12 mouse cellular contexts compared by ENCODE assay signal in the genomic region with DNA sequence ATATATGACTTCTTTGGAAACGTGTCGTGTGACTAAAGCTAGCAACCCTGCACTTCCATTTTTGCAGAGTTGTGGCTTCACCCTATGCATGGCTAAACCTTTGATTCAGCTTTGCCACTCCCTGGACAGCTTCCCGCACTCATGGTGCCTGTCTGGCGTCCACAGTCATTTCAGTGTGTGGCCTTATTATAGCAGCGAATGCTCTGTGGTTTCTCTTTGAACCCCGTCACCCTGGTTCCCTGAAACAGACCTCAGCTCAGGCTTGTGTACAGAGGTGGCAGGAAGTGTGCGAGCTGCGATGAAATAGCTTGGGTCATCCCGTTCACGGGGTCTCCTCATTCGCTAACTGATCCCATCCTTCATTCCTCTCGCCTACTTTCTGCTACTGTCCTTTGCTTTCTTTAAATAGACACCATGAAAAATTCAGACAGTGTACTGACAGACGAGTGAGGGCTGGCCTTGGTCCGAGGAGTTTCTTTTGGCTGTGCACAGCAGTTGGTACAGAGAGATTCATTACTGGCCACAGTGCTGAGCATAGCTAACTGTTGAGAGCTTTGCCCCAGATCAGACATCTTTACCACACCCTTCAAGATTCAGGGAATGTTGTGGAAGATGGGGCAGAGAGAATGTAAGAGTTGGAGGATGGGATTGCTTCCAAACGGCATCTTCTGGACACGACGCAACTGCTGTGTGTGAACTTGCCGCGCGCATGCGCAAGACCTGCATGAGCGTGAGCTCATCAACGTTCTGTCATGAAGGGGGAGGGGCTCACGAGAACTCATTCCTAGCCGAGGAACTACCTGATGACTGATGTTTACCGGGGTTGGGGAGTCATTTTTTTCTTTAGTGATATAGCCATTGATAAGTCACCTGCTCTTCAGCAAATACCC.
DNase-seq lines count a peak whose midpoint lies in the region; ATAC-seq and TF ChIP-seq lines count a peak whose summit lies in the region.
"Had no signal": no experiment of that assay in that cellular context is flagged by ENCODE, and none has a peak within 500 bp of the region (broad histone marks: within the 10 kb centered on the region; RNA-seq: fewer than 3 reads in every experiment).

No protein-coding gene starts in this region.

- DNase-seq in hindbrain, postnatal 0 days (ENCODE audit: low spot score) = no peak
- DNase-seq in hindbrain, embryonic 10.5 days (ENCODE audit: low spot score) = no peak
- no peak for DNase-seq in CH12.LX (ENCODE audit: extremely low read depth)
- DNase-seq in splenic B cell, adult 2 months (ENCODE audit: low read depth, low spot score) = peak; percentile 42
- no peak for DNase-seq in layer of hippocampus, postnatal 36 days
- DNase-seq in cerebellum, adult 9-11 months = no peak
- DNase-seq: gastrocnemius, postnatal 14 days; right cerebral cortex, adult 18-20 months had no signal

- no peak for TF ChIP-seq EP300 in CH12.LX (IDR thresholded peaks at IDR 0.05; ENCODE audit: low read length)

- WGBS in hindbrain, postnatal 0 days = 72% methylated on average over 26 of the region's 26 CpGs
- WGBS in hindbrain, embryonic 10.5 days = 85% methylated on average over 26 of the region's 26 CpGs
- WGBS in forebrain, embryonic 13.5 days = 90% methylated on average over 26 of the region's 26 CpGs

- no peak overlapping the region for H3K27ac ChIP-seq in hindbrain, postnatal 0 days
- no peak overlapping the region for H3K27ac ChIP-seq in hindbrain, embryonic 10.5 days
- H3K27ac ChIP-seq in CH12.LX (ENCODE audit: insufficient read depth, low read depth) = no peak overlapping the region
- no peak overlapping the region for H3K27ac ChIP-seq in forebrain, embryonic 13.5 days
- H3K27ac ChIP-seq: limb, embryonic 15.5 days had no signal

- no peak overlapping the region for H3K9ac ChIP-seq in hindbrain, postnatal 0 days (replicated peaks; ENCODE audit: low read length)
- no peak overlapping the region for H3K9ac ChIP-seq in CH12.LX (ENCODE audit: insufficient read depth, low read depth)
- H3K9ac ChIP-seq in forebrain, embryonic 13.5 days = no peak overlapping the region
- H3K9ac ChIP-seq: limb, embryonic 15.5 days had no signal

- H3K27me3 ChIP-seq in hindbrain, postnatal 0 days (ENCODE audit: insufficient read depth, low read length) = no peaks in the 10 kb centered on the region
- no peaks in the 10 kb centered on the region for H3K27me3 ChIP-seq in hindbrain, embryonic 10.5 days (ENCODE audit: insufficient read depth, poor library complexity, severe bottlenecking)
- H3K27me3 ChIP-seq in CH12.LX (replicated peaks) = no peaks in the 10 kb centered on the region
- H3K27me3 ChIP-seq in splenic B cell, adult 2 months (ENCODE audit: control insufficient read depth, insufficient read depth, low read length, poor library complexity, severe bottlenecking) = no peaks in the 10 kb centered on the region
- no peaks in the 10 kb centered on the region for H3K27me3 ChIP-seq in forebrain, embryonic 13.5 days
- H3K27me3 ChIP-seq: limb, embryonic 15.5 days had no signal

- no peaks in the 10 kb centered on the region for H3K36me3 ChIP-seq in hindbrain, postnatal 0 days (ENCODE audit: insufficient read depth, low read length)
- no peaks in the 10 kb centered on the region for H3K36me3 ChIP-seq in hindbrain, embryonic 10.5 days
- H3K36me3 ChIP-seq in CH12.LX (replicated peaks in 1 of 2; ENCODE audit: control insufficient read depth in 1 of 2, insufficient read depth in 1 of 2, low read length in 1 of 2) = no peaks in the 10 kb centered on the region
- no peaks in the 10 kb centered on the region for H3K36me3 ChIP-seq in splenic B cell, adult 2 months (ENCODE audit: control insufficient read depth, insufficient read depth, low read length, poor library complexity, severe bottlenecking)
- no peaks in the 10 kb centered on the region for H3K36me3 ChIP-seq in forebrain, embryonic 13.5 days (ENCODE audit: poor library complexity, severe bottlenecking)
- H3K36me3 ChIP-seq: limb, embryonic 15.5 days had no signal

- H3K4me3 ChIP-seq in hindbrain, postnatal 0 days (ENCODE audit: low read length) = no peak overlapping the region
- no peak overlapping the region for H3K4me3 ChIP-seq in hindbrain, embryonic 10.5 days
- no peak overlapping the region for H3K4me3 ChIP-seq in CH12.LX (replicated peaks in 1 of 3; ENCODE audit: low read depth in 2 of 3, low read length in 2 of 3, poor library complexity in 1 of 3)
- no peak overlapping the region for H3K4me3 ChIP-seq in forebrain, embryonic 13.5 days
- H3K4me3 ChIP-seq: limb, embryonic 15.5 days had no signal

- dilution Hi-C loops in CH12.LX (cut with MboI; ENCODE audit: extremely low pct_ligation_motif_present, extremely low pct_unique_long_range_greater_than_20kb, low sequenced_read_pairs) = no loop called here

- no peak for TF ChIP-seq POLR2A in CH12.LX (IDR thresholded peaks at IDR 0.05; ENCODE audit: low read depth, low read length)

- no peak overlapping the region for H3K4me2 ChIP-seq in hindbrain, postnatal 0 days (ENCODE audit: low read depth, low read length)
- peak overlapping the region; percentile 31; the same call in 1 of the 2 replicates for H3K4me2 ChIP-seq in CH12.LX (ENCODE audit: insufficient read depth, low read depth, poor library complexity, severe bottlenecking)
- no peak overlapping the region for H3K4me2 ChIP-seq in forebrain, embryonic 13.5 days
- H3K4me2 ChIP-seq: limb, embryonic 15.5 days had no signal

- in situ Hi-C loops in CH12.LX (cut with MboI; ENCODE audit: low pct_ligation_motif_present, low pct_unique_long_range_greater_than_20kb, low sequenced_read_pairs) = no loop called here

- peak; percentile 42; the same call in 1 of the 2 replicates for ATAC-seq in hindbrain, postnatal 0 days
- ATAC-seq in granulocyte monocyte progenitor cell, adult 5-6 weeks (replicated peaks; ENCODE audit: poor library complexity, severe bottlenecking) = peak; percentile 70
- no peak for ATAC-seq in forebrain, embryonic 13.5 days
- ATAC-seq: hindbrain, embryonic 16.5 days had no signal

- no peaks in the 10 kb centered on the region for H3K79me2 ChIP-seq in CH12.LX (replicated peaks; ENCODE audit: control insufficient read depth, extremely low read depth, insufficient read depth, poor library complexity, severe bottlenecking)

- peaks cover 3% of the 10 kb centered on the region; the same call in 1 of the 2 replicates for H3K4me1 ChIP-seq in hindbrain, postnatal 0 days (ENCODE audit: insufficient read depth, low read length)
- peaks cover 21% of the 10 kb centered on the region for H3K4me1 ChIP-seq in hindbrain, embryonic 10.5 days (replicated peaks)
- peaks cover 15 to 27% of the 10 kb centered on the region in 2 experiments for H3K4me1 ChIP-seq in CH12.LX (ENCODE audit: control insufficient read depth in 1 of 2, insufficient read depth in 2 of 2)
- peaks cover 15% of the 10 kb centered on the region for H3K4me1 ChIP-seq in forebrain, embryonic 13.5 days

- no peak for TF ChIP-seq RAD21 in CH12.LX (IDR thresholded peaks at IDR 0.05; ENCODE audit: low read depth, low read length)

- H3K9me3 ChIP-seq in hindbrain, postnatal 0 days (ENCODE audit: low read length) = no peaks in the 10 kb centered on the region
- H3K9me3 ChIP-seq in hindbrain, embryonic 10.5 days = no peaks in the 10 kb centered on the region
- no peaks in the 10 kb centered on the region for H3K9me3 ChIP-seq in CH12.LX (replicated peaks; ENCODE audit: low read length)
- no peaks in the 10 kb centered on the region for H3K9me3 ChIP-seq in forebrain, embryonic 13.5 days (replicated peaks)
- H3K9me3 ChIP-seq: limb, embryonic 15.5 days had no signal

- no peak for TF ChIP-seq CTCF in hindbrain, postnatal 0 days (IDR thresholded peaks at IDR 0.05; ENCODE audit: low read depth)
- no peak for TF ChIP-seq CTCF in CH12.LX (conservative IDR thresholded peaks at IDR 0.05 in 1 of 2, IDR thresholded peaks at IDR 0.05 in 1 of 2; ENCODE audit: low read depth in 2 of 2, low read length in 2 of 2)

TF ChIP-seq in CH12.LX, 34 proteins besides CTCF, POLR2A, EP300 and RAD21:
- TF ChIP-seq MAX (IDR thresholded peaks at IDR 0.05; ENCODE audit: low read length) (no peak), UBTF (IDR thresholded peaks at IDR 0.05; ENCODE audit: low read depth, low read length) (no peak), JUND (conservative IDR thresholded peaks at IDR 0.05; ENCODE audit: low read depth, low read length) (no peak), ZNF384 (IDR thresholded peaks at IDR 0.05; ENCODE audit: low read depth, low read length) (no peak), ZMIZ1 (IDR thresholded peaks at IDR 0.05; ENCODE audit: low read depth, low read length) (no peak), ZC3H11A (IDR thresholded peaks at IDR 0.05; ENCODE audit: low read depth, low read length) (no peak), CHD1 (IDR thresholded peaks at IDR 0.05; ENCODE audit: low read depth, low read length) (no peak), ZKSCAN1 (IDR thresholded peaks at IDR 0.05; ENCODE audit: borderline replicate concordance, low read depth, low read length) (no peak)
